Mouse (Mus musculus): ENCODE results near the gene Mmp15. TPM values are rescaled to one million over a fixed set of nuclear protein-coding genes. Genes with fewer than 3 reads are reported as not detected.
A peak's percentile ranks its signal among the peaks of the same experiment; 100 is the strongest.

Mmp15 gene
- total RNA-seq (2021) = 10 to 100 TPM; 13.4 to 13.6 TPM
- long read RNA-seq, full-length matches to known transcripts = 17 of 28 reads
- long read RNA-seq, partial matches to known transcripts = 6 of 28 reads
- long read RNA-seq, other reads (novel, unspliced or antisense) = 5 of 28 reads

- DNase-seq (ENCODE audit: low spot score in 2 of 2) = peak; percentile 32 to 50
Measured at GRCm38 (mm10) chr8:95352151-95352870, at the start of gene Mmp15. TSS of gene Mmp15 (plus strand) at chr8:95352268.

- DNase-seq (ENCODE audit: low spot score in 2 of 2) = peak in 1 of 2 experiments; percentile 24
Measured at GRCm38 (mm10) chr8:95302410-95302809, 49.7 kb upstream of the Mmp15 start.

GRCm38 (mm10) chr8:95305526-95305925, 46.5 kb upstream of the Mmp15 start:
- DNase-seq (ENCODE audit: low spot score in 2 of 2) = no peak

- no peak for DNase-seq (ENCODE audit: low spot score in 2 of 2)
Measured at GRCm38 (mm10) chr8:95306431-95306830, 45.6 kb upstream of the Mmp15 start, which contains the start of gene Cngb1. TSS of gene Cngb1 (minus strand) at chr8:95306585.

GRCm38 (mm10) chr8:95310342-95310970, 41.6 kb upstream of the Mmp15 start, which contains the start of gene Tepp:
TSS of gene Tepp (plus strand) at chr8:95310566.
- no peak for DNase-seq (ENCODE audit: low spot score in 2 of 2)

- no peak for DNase-seq (ENCODE audit: low spot score in 2 of 2)
Measured at GRCm38 (mm10) chr8:95312836-95313235, 39.2 kb upstream of the Mmp15 start.

GRCm38 (mm10) chr8:95313857-95314256, 38.2 kb upstream of the Mmp15 start:
- no peak for DNase-seq (ENCODE audit: low spot score in 2 of 2)

- no peak for DNase-seq (ENCODE audit: low spot score in 2 of 2)
Measured at GRCm38 (mm10) chr8:95314707-95315106, 37.4 kb upstream of the Mmp15 start.

- DNase-seq (ENCODE audit: low spot score in 2 of 2) = no peak
Measured at GRCm38 (mm10) chr8:95315350-95315749, 36.7 kb upstream of the Mmp15 start.

- DNase-seq (ENCODE audit: low spot score in 2 of 2) = no peak
Measured at GRCm38 (mm10) chr8:95320224-95321139, 31.6 kb upstream of the Mmp15 start.

GRCm38 (mm10) chr8:95323201-95323600, 28.9 kb upstream of the Mmp15 start:
- no peak for DNase-seq (ENCODE audit: low spot score in 2 of 2)

- no peak for DNase-seq (ENCODE audit: low spot score in 2 of 2)
Measured at GRCm38 (mm10) chr8:95324646-95325045, 27.4 kb upstream of the Mmp15 start.

GRCm38 (mm10) chr8:95326822-95327221, 25.2 kb upstream of the Mmp15 start:
- DNase-seq (ENCODE audit: low spot score in 2 of 2) = no peak

- DNase-seq (ENCODE audit: low spot score in 2 of 2) = no peak
Measured at GRCm38 (mm10) chr8:95327866-95328465, 24.1 kb upstream of the Mmp15 start.

- DNase-seq (ENCODE audit: low spot score in 2 of 2) = no peak
Measured at GRCm38 (mm10) chr8:95330367-95330766, 21.7 kb upstream of the Mmp15 start.

- no peak for DNase-seq (ENCODE audit: low spot score in 2 of 2)
Measured at GRCm38 (mm10) chr8:95331156-95331719, 20.8 kb upstream of the Mmp15 start.

- DNase-seq (ENCODE audit: low spot score in 2 of 2) = peak; percentile 84 to 91
Measured at GRCm38 (mm10) chr8:95331720-95332436, 20.2 kb upstream of the Mmp15 start, which contains the start of the genes Zfp319 and Usb1. TSS of gene Zfp319 (minus strand) at chr8:95331950. TSS of gene Usb1 (plus strand) at chr8:95332284.

- DNase-seq (ENCODE audit: low spot score in 2 of 2) = no peak
Measured at GRCm38 (mm10) chr8:95332437-95333199, 19.4 kb upstream of the Mmp15 start.

GRCm38 (mm10) chr8:95335706-95336105, 16.4 kb upstream of the Mmp15 start:
- no peak for DNase-seq (ENCODE audit: low spot score in 2 of 2)
